Mouse (Mus musculus): ENCODE measurements around the gene Tti1.
A peak's percentile ranks its signal among the peaks of the same experiment; 100 is the strongest.

The Tti1 gene

DNA sequence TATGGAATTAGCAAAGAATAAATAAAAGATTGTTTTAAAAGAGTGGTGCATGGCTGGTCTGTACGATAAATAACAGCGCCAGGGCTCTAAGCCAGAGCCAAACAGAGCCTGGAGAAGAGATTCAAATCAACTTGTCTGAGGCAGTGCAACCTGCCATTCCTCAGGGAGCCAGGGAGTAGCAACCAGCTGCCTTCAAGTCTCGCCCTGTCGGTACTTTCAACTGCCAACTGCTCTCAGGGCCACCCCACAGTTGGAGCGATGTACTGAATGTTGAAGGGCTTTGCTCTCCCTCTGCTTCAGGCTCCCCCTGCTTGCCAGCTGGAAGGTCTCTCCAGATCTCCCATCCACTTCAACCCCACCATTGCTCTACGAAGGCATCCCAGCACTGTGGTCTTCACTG lies 58.1 kb downstream of the Tti1 start:
- DNase-seq: no peak

DNA sequence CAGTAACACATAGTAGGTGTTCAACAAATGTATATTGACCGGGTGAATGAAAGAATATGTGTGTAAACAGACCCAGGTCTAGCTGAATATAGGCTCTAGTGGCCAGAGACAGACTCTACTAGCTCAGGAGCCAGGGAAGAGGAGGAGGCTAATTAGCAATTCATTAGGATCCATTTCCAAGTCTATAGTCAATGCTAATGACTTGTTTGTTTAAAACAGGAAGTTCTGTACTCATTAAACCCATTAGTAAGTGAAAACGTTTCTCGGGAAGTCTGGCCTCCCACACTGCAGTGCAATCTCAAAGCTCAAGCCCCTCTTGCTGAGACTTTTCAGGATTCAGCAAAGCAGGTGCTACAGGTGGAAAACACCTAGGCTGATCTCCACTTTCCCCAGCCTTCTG lies 60.4 kb downstream of the Tti1 start:
- DNase-seq: no peak

DNA sequence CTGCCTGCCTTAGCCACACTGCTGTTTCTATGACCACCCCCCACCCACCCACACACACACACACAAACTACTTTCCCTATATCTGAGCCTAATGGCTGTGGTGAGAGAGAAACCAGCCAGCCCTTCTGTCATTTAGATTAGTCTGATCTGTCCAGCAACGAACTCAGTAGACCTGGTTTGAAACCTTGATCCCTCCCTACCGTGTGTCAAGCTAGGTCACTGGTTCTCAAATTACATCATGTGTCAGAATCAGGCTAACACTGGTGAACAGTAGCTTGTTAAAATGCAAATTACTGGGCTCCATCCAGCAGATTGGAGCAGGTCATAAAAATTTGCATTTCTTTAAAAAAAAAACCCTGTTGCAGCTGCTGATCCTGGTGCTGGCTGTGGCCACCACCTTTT lies 70.5 kb downstream of the Tti1 start:
- DNase-seq: no peak

DNA sequence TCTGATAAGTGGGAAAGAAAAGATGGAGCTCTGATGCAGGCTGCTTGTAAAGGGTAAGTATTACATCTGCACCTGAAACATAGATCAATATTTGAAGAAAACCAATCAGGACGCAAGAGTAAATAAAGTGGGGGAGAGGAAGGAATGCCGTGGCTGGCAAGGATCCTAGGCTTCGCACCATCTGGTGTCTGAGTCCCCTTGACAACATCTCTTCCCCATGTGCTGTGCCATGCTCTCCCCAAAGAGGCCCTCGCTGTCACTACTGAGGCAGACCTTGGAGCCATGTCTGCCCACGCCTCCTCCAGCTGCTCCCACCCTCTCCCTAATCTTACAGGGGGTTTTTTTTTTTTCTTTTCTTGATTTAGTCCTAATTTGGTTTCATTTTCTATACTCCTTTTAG lies 74.3 kb downstream of the Tti1 start:
- no peak for DNase-seq

DNA sequence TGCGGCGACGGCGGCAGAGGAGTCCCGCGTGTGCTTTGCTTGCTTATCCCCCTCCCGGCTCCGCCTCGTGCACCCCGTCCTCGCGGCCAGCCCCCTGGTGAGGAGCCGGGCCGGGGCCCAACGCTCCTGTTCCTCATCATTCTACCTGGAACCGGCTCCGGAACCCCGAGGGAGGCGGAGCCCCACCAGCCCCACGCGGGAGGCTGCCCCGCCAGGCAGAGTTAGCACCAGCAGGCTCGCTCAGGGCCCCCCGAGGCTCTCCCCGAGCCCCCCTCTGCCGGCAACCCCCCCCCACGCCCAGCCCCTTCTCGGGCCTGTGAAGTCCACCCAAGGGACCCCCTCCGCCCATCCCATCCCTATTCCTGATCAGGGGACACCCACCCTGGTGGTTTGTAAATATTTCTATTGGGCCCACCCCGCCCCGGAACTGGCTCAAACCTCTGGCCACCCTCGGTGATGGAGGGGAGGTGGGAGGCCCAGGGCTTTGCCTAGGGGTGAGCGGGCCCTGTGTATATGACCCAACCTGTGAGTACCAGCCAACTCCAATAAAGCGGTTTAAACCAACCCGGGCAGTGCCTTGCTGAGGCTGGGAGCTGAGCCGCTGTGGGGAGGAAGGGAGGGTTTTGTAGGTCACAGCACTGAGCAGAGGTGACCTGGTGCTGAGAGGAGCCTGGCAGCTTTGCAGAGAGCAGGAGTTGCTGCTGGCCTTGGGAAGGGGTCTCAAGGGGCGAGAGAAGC lies 83.9 kb downstream of the Tti1 start:
- no peak for DNase-seq

DNA sequence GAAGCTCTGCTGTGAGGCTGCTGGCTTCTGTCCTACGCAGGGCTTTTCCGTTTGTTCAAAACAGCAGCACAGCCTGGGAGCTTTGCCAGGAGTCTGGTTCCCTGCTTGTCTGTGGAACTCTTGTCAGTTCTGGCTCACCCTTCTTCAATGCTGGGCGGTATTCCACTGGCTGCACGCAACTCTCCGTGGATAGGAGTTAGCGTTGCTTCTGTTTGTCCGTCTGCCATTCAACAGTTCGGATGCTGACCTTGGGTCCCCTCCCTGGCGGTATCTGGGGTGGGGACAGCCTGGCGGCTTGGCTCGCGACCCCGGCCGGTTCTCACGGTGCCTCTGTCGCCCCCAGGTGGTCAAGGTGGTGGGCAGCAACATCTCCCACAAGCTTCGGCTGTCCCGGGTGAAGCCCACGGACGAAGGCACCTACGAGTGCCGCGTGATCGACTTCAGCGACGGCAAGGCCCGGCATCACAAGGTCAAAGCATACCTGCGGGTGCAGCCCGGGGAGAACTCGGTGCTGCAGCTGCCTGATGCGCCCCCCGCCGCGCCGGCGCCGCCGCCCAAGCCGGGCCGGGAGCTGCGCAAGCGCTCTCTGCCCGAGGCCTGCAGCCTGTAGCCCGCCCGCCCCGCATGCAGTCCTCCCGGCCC lies 84.6 kb downstream of the Tti1 start:
- DNase-seq: peak; percentile 68

DNA sequence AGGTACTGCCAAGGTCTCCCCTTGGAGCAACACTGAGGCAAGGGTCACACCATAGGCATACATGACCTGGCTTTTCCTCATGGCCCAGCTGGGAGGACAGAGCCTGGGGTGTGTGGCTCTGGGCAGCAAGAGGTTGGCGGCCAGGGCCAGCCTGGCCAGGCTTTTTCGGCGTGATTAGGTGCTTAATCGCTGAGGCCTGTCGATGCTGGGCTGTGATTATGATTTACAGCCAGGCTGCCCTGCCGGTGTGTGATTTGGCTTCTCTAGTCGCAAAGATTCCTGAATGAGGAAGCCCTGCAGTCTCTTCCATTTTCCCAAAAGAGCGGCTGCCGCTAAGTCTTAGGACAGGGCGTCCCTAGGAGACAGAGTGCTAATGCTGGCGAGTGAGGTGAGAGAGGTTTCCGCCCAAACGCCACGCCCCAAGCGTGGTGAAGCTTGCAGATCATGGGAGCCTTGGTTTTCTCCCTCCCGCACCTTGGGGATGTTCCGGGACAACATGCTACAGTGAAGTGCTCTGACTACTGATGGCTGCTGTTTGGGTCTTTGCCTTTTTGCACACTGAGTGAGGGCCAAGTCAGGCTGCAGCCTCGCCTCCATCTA lies 87.5 kb downstream of the Tti1 start:
- DNase-seq: no peak

DNA sequence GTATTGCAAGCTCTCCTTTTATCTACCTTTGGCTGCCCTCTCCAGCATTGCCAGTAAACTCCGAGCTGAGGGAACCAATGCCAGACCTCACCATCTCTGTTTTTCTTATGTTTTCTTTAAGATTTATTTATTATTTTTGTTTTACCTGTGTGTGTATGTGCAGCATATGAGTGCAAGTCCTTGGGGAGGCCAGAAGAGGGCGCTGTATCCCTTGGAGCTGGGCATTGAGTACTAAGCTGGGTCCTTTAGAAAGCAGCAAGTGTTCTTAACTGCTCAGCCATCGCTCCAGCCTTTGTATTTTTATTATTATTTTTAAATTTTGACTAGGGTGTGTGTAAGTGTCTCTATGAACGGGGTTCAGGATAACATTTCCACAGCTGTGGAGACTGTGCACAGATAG lies 91.6 kb downstream of the Tti1 start:
- DNase-seq: no peak

DNA sequence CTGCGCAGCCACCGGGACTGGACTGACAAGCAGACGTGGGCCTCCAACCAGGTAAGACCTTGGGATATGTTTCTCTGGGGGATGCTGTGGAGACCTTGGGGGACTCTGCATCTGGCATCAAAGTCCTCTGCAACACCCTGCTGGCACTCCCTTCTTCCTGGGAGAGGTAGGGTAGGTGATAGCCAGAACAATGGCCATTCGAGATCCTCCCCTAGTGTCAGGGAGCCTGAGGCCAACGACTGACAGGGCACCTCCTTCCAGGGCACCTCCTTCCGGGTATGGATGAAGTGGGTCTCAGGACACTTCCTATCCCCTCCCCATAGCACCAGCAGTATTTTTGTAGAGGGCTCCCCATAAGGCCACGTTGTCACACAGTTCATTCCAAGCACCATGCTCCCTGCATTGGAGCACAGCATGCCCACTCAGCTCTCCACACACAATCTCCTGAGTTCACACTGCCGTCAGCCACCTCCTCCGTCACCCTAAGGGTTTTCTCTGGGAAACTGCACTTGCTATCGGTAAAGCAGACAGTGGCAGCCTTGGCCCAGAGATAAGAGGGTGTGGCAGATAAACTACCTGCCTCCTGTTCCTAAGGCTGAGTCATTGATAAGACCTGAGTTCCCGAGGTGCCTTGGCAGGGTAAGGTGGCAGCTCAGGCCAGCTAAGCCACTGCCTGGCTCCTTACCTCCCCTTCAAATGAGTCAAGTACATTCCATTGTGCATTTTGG lies 92.6 kb downstream of the Tti1 start:
- no peak for DNase-seq

DNA sequence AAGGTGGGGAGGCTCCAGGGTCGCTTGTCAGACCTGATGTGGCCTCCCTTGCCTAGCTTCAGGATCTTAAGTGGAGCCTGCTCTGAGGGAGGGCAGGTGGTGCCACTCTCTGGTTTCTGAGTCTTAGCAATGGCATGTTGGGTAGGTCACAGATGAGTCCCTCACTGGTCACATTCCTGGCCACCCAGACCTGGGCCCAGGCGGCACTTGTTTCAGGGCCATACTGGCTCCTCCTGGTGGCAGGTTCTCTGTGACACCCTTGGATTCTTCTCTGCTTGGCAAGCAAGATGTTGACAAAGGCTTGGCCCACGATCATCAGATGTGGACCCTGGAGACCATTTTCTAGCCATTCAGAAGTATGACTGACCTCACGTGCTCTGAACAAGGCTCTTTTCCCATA lies 95.6 kb downstream of the Tti1 start:
- no peak for DNase-seq

Data from cerebellum, adult 11 months (tissue).